Mouse (Mus musculus) NIH3T3 (cell line): ENCODE results near the gene Gm8653.
"Not testable (repeated sequence)": the region's sequence is repeated elsewhere in the genome, so short reads cannot be mapped to it uniquely, and the experiment has no call there.

Experiments
- DNase-seq: peaks from one replicate; pipeline ENCODE4 v3.0.0-alpha.2; 2012; ENCODE audit warnings: low read depth

Gene Gm8653

GRCm38 (mm10) chr7:22201164-22201563, at the start of gene Gm8653:
Gene Gm8653, minus strand, starts transcription at chr7:22201264.
- DNase-seq = not testable (repeated sequence)

DNA sequence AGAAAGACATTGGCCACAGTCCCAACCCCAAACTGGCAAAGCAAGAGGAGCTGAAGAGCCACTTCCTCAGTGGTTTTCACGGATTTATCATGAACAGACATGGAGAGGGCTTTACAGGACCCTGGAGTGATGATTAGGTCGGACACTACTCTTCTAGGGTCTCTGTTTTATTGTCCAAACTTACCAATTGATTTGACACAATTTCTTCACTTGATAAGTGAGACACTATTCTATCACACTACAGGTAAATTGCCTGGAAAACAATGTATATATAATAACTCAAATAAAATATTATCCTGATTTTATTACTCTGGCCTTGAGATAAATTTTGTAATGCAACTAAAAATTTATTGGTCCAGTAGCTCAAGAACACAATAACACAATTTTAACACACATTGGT, 28.3 kb upstream of the Gm8653 start, which contains the start of gene Gm8453:
Gm8453 (minus strand) TSS at position 101 of the 400 bp plus-strand sequence.
- DNase-seq = not testable (repeated sequence)

GRCm38 (mm10) chr7:22189077-22189476, 12.0 kb downstream of the Gm8653 start, which contains the start of gene Vmn1r143:
Gene Vmn1r143, plus strand, starts transcription at chr7:22189377.
- DNase-seq = not testable (repeated sequence)

DNA sequence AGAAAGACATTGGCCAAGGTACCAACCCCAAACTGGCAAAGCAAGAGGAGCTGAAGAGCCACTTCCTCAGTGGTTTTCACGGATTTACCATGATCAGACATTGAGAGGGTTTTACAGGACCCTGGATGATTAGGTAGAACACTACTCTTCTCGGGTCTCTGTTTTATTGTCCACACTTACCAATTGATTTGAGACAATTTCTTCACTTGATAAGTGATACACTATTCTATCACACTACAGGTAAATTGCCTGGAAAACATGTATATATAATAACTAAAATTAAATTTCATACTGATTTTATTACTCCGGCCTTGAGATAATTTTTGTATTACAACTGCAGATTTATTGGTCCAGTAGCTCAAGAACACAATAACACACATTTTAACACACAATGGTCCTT, 37.1 kb downstream of the Gm8653 start, which contains the start of gene Vmn1r142:
Vmn1r142 (minus strand) TSS at position 101 of the 400 bp plus-strand sequence.
- not testable (repeated sequence) for DNase-seq
